Mouse (Mus musculus) embryo, embryonic 10.5 days (tissue): Measurements from ENCODE around the gene Zfp853.
A peak's percentile ranks its signal among the peaks of the same experiment; 100 is the strongest.

Source experiments
- DNase-seq: peaks from one replicate; pipeline ENCODE4 v3.0.0-alpha.2; 2015; ENCODE audit warnings: low spot score

Zfp853 gene

DNA sequence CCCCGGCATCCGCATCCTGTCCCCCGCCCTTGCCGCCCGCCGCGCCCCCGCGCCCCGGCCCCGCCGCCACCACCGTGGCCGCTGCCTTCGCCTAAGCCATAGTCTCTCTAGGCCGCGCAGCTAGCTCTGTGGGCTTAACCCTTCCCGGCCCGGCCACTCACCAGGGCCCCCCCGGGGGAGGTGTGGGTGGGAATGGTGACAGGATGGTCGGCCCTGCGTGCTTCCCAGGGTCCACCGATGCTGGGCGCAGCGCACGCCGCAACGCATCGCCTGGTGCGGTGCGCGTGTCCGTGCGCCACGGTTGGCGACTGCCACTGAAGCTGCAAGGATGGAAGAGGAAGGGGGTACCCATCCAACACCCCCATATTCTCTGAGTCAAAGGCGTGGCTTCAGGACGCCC lies at the start of gene Zfp853:
Gene Zfp853 (minus strand): TSS at position 220 of the 400 bp plus-strand sequence.
- no peak for DNase-seq

DNA sequence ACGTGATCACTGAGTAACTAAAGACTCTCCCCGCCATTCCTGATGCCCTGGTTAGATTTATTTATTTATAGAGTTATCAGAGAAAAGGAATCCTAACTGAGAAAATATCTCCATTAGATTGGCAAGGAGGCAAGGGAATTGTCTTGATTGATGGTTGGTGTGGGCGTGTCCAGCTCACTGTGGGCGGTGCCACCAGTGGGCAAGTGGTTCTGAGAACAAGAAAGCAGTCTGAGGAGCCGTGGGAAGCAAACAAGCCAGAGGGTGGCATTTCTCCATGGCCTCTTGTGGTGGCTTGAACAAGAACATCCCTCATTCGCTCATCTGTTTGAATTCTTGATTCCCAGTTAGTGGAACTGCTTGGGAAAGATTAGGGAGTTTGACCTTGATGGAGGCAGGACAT lies 46.2 kb upstream of the Zfp853 start:
- no peak for DNase-seq

DNA sequence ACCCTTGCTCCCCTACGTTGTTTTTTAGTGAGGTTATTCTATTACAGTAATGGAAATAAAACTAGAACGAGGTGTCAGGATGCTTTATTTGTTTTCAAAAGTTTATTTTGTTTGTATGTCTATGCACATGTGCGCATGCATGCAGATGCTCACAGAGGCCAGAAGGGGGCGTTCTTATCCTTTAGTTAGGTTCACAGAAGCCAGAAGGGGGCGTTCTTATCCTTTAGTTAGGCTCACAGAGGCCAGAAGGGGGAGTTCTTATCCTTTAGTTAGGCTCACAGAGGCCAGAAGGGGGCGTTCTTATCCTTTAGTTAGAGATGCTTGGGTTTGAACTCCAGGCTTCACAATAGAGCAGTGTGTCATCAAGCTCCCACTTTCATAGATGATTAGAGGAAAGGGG lies 43.1 kb upstream of the Zfp853 start:
- no peak for DNase-seq

DNA sequence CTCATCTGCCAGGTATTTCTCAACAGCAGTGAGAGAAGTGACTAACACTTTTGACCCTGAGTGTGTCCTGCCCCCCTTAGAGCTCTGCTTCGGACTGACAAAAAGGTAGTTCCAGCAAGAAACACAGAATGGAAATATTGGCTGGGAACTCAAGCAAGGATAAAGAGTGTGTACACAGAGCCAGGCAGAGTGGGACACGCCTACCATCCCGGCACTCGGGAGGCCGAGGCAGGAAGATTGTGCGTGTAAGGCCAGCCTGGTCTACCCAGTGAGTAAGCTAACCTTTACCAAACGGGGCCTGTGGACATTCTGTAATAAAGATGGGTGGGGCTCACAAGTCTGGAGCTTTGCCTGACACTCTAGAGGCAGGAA lies 41.7 kb upstream of the Zfp853 start:
- DNase-seq: no peak

DNA sequence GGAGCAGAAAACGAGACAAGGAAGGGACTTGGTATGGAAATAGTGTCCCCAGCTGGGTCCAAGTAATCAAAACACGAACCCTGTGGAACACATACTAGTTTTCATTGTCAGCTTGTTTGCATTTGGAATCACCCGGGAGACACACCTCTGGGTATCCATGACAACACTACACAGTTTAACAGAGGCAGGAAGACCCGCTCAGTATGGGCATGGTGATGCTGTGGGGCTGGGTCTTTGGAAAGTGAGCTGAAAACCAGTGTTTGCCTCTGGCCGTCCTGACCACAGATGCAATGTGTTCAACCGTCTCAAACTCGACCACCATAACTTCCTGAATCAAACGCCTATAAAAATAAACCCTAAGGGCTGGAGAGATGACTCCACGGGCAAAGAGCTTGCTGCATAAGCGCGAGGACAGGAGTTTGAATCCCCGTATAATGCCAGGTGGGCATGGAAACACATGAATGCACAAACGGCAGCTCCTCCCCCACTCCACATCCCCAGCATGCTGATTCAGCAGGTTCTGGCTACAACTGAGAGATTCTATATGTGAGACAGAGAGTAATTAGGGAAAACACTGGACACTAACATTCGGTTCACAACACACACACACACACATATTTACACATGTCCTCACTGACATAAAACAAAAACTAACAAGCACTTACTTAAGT lies 41.1 kb upstream of the Zfp853 start:
- no peak for DNase-seq

DNA sequence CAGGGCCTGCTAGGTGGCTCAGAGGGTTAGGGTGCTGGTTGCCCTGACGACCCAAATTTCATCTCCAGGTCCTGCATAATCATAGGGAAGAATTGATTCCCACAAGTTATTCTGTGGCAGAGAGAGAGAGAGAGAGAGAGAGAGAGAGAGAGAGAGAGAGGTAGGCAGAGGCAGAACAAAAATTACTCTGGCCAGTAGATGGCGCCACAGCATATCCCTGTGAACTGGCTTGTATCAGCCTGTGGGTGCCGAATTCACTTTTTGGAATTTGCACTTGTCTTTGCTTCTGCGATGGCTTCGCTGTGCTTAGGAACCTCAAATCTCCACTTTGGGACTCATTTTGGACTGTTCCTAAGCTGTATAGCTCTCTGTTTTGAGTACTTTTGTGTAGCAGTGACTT lies 40.4 kb upstream of the Zfp853 start:
- peak; percentile 83 for DNase-seq

DNA sequence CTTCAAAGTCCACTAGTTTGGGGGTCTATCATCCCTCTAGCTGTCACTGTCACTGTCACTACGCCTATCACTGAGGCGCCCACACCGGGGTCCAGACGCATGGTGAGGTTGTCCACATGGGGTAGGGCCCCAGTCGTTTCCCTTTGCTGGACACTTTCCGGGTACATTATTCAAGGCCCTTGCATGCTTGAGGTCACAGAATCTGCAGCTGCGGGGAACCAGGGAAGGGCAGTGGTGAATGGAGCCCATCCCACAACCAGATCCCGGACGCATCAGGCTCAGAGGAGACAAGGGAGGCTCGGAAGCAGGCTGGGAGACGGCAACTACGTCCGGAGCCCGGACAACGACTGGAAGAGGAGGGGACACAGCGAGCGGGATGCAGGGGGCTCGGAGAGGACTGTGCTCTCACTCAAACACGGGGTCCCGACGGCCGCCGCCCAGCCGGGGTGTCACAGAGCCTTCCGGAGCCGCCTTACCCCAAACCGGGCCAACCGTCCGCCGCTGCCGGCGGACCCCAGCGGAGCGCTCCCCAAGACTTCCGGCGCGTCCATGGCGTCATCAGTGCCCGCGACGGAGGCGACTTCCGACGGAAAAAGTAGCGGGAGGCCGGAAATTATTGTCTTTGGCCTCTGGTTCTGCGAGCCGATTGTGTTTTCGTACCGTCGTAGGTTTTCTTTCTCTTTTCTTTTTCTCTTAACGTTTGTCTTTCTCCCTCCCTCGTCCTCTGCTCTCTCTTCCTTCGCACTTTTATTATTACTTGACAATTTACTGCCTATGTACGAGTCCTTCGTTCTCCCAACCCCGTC lies 35.5 kb upstream of the Zfp853 start, which contains the start of gene Zdhhc4:
Gene Zdhhc4 (minus strand): TSS at position 567 of the 806 bp plus-strand sequence.
- DNase-seq: peak; percentile 95

DNA sequence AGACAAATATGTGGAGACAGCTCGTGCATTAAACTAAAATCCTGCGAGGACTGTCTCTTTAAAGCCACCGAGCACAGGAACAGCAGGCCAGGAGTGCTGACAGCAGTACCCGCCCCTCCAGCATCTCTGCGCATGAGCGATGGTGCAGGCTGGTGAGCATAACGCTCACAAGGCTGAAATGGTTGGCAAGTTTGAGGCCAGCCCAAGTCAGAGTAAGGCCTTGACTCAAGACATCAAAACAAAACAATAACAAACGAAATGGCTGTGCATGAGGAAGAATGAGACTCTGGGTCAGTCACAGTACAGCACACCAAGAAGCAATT lies 23.8 kb upstream of the Zfp853 start:
- DNase-seq: no peak

DNA sequence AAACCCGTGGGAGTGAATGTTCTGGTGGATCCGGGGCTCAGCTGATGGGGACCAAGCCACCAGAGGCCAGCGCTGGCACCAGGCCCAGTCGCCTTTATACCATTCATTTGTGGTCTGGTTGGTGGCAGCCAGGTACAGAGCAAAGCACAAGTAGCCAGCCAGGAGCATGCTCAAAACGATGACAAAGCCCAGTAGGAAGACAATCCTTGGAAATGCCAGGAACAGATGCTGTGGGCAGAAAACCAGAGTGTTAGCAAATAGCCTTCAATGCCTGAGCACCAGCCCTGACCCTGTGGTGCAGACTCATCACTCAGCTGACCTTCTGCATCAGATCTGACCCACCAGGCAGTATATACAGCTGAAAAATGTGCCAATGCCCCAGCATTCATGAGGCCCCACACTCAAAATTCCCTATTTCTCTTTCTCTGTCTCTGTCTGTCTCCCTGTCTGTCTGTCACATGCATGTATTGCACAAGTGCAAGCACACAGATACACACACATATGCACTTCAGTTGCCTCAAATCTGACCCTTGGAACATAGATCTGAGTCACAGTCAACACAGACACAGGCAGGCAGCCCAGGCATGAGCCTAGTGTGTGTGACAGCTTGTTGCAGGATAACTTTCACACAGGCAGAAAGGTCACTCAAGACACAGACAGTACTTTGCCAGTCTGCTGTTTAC lies 23.3 kb upstream of the Zfp853 start:
- DNase-seq: no peak

DNA sequence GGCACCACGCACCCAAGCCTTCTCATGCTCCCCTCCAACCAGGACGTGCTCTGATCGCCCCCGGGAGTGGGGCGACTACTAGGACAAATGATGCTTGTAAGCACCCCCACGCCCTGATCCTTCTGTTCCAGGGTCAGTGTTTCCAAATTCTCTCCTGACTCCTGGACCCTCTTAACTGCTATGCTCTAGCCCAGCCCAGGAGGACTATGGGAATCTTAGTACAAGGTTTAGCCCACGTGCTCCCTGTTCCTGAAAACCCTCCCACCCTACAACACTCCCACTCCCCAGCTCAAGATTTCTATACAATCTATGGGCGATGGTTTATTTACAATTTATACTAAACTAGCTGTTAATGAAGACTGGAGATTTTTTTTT lies 22.1 kb upstream of the Zfp853 start:
- no peak for DNase-seq

DNA sequence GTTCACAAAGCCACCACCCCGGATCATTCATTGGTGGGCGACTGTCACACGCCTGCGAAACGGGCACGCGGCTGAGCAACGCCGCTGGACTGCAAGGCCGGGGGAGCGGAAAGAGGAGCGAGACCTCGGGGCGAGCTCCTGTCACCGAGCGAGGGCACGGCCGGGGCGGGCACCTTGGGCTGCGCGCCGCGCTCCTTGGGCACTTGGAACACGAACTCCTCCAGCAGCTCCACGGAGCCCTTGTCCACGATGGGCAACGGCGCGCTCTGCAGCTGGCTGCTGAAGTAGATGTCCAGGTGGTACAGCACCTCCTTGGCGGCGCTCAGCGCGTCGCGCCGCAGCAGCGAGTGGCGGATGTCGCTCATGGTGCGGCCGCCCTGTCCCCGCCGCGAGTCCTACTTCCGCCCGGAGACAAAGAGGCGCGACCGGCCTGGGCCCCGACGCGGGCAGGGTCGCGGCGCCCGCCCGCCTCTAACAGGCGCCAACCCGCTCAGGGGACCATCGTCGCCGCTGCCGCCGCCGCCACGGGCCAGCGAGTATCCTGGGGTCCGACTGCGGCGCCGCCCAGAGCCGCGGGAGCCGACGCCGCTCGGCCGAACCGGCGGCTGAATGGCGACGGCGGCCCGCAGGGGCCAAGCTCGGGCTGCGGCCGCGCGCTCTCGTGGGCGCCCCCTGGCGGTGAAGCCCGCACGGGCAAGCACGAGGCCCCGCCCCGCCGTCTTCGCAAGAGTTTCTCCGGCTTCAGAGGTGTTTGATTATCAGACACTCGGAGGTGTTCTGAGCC lies 21.5 kb upstream of the Zfp853 start, which contains the start of gene E130309D02Rik:
Gene E130309D02Rik (minus strand): TSS at position 631 of the 784 bp plus-strand sequence.
- peak; percentile 86 for DNase-seq

DNA sequence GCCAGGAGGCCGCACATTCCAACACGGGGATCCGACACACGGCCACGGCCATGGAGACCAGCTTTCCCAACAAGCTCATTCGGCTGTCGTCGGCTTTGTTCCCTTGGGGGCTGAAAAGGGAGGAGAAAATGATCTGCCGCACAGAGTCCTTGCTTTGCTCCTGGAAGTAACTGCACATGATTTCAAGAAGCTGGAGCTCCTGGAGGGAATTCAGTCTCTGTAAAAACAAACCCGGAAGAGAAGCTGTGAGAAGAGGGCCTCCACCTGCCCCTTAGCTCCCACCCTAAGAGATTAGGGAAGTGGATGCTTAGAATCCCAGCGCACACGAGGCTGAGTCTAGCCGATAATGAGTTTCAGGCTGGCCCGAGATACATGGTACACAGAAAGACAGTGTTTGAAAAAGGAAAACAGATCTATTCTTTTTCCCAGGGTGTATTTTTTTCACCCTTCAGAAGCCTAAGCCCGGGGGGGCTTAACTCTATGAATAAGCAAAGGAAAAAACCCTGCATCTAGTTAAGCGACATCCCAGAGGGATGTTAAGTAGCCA lies 20.8 kb upstream of the Zfp853 start:
- peak; percentile 64 for DNase-seq

DNA sequence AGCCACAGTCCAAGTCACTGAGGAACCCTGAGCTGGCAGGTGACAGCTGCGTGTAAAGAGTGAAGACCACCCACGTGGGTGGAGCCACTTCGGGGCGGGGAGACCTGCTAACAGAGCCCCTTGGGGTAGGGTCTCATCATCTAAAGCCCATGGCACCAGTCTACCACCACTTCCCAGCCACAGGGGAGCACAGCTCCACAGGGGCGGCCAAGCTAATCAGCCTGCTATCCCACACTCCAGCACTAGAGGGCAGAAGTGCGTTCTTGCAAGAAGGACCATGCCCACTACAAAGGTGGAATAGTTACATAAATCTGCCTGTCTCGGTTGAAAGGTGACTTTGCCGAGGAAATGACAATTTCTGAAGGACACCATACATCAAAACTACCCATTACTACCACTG lies 18.5 kb upstream of the Zfp853 start:
- DNase-seq: peak; percentile 85

DNA sequence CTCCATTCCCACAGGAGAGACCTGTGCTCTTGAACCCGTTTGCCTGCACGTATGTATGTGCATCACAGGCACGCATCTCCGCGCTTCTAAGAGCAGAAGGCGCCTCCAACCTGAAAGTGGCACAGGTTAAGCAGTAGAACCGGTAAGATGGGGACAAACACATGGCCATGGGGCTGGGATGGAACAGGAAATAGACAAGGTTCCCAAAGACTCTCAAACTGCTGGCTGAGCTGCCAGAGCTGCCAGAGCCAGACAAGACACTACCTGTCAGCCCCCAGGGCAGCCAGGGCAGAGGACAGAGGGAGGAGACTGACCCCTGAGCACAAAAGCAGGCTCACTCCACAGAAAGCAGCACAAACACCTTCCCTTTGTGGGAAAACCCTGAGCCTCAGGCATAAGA lies 16.5 kb upstream of the Zfp853 start:
- no peak for DNase-seq

DNA sequence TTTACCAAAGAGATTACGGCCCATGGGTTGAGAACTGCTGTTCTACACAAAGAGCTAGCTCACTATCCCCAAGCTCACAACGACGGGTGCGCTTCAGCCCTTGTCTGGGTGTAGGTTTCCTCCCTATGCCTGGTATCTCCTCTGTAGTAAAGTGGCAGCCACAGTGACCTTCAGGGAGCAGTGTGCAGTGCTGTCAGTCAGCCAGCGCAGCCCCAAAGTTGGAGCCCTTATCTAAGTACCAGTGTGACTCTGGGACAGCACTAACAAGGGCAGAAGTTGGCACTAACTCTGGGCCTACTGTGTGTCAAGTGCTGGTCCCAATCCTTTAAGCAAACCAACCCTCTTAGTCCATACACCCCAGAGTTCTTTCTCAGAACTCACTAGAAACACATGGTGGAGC lies 15.4 kb upstream of the Zfp853 start:
- no peak for DNase-seq

DNA sequence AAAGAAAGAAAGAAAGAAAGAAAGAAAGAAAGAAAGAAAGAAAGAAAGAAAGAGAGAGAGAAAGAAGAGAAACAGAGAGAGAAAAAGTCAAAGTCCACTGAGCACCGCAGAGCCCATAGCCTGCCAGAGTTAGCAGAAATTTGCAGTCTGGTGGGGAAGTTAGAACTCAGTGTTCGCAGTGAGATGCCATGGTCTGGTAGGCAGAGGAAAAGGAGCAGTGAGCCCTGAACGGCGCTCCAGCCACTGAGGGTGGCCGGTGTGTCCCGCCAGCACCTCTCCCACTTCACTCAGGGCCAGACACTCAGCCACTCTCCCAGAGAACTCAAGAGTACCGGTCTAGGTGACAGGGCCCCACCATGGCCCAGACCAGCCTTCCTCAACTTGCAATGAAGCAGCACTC lies 10.8 kb upstream of the Zfp853 start:
- DNase-seq: no peak

DNA sequence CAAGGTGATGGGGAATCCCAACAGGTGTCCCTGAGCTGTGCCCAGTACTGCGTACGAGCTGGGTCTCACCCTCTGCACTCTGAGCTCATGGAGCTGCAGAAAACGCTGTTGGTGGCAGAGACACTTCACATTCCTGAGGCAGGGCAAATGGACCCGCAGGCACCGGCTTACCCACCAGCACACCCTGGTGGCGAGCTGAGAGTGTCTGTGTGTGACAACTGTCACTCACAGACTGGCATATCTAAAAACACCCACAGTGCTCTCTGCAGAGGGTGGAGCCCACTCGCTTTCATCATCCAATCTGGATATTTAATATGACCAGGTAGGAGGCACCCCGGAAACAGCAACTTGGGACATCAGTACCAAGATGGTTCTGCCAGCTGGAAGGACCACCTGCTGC lies 7.9 kb upstream of the Zfp853 start:
- DNase-seq: no peak

DNA sequence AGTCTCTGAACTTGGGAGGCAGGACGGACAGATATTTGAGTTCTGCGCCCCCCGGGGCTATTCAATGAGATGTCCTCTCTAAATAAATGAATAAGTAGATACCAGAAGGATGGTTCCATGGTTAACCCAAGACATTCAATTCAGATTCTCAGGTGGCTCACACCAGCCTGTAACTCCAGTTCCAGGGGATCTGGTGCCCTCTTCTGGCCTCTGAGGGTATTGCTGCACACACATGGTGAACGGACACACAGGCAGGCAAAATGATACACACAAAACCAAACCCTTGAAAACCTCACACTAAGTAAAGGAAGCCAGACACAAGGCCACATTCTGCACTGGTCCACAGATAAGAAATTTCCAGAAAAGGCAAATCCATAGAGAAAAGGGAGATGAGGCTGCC lies 6.3 kb upstream of the Zfp853 start:
- peak; percentile 60 for DNase-seq

DNA sequence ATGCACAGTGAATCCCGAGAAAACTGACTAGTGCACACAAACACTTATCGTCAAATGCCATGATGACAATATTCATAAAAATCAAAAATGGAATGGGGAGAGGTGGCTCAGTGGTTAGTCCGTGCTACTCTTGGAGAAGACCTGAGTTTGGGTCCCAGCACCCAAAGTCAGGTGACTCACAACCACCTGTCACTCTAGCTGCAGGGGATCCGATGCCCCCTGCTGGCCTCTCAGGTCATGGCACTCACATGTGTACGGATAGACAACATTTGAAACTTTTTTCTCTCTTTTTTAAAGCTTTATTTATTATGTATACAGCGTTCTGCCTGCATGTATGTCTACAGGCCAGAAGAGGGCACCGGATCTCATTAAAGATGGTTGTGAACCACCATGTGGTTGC lies 5.0 kb upstream of the Zfp853 start:
- no peak for DNase-seq

DNA sequence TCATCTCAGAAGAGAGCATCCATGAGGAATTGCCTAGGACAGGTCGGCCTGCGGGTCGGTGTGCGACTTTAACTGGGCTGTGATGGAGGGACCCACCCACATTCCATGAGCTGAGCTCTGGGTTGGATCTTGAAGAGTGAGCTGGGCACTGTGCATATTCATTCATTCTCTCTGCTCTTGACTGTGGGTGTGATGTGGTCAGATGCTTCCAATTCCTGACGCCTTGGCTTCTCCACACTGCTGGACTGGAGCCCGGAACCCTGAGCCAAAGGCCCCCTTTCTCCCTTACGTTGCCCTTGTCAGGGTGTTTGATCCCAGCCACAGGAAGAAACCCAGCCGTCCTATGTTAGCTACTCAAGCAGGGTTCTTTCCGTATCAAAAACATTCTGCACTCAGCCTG lies 4.6 kb upstream of the Zfp853 start:
- no peak for DNase-seq

DNA sequence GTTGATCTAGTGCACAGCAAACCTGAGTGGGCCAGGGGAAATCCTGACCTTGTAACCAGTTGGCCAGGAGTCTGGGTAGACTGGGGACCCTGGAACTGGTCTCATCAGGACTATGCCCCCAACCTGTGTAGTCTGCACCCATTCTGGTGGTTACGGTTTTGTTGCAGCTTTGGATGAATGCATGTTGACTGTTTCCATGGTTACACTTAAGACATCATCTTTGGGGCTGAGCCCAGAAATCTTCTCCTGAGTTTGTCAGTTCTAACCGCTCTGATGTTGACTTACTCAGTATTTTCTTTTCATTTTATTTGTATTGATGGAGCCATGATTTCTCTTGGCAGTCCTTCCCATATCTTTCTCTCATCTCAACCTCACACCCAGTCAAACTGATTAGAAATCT lies 1.9 kb upstream of the Zfp853 start:
- no peak for DNase-seq

DNA sequence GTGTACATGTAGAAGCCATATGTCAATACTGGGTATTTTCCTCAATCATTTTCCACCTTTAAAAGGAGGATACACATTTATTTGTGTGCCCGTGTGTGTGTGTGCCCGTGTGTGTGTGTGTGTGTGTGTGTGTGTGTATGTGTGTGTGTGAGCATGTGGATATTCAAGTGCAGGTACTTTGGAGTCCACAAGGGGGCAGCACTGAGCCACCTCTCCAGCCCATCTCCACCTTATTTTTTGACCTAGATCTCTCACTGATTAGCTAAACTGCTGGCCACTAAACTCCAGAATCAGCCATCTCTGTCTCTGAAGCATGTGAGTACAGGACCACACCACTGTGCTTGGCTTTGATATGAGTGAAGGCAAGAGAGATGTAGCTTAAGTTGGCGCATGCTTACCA lies 1.4 kb upstream of the Zfp853 start:
- DNase-seq: no peak
